Mouse (Mus musculus): ENCODE results near the gene Thap11. TPM values are rescaled to one million over a fixed set of nuclear protein-coding genes. Genes with fewer than 3 reads are reported as not detected.
A peak's percentile ranks its signal among the peaks of the same experiment; 100 is the strongest.
"Not testable (repeated sequence)": the region's sequence is repeated elsewhere in the genome, so short reads cannot be mapped to it uniquely, and the experiment has no call there.

The Thap11 gene
- polyA plus RNA-seq, 1 experiment from 2014 or later: 51.5 TPM

DNA sequence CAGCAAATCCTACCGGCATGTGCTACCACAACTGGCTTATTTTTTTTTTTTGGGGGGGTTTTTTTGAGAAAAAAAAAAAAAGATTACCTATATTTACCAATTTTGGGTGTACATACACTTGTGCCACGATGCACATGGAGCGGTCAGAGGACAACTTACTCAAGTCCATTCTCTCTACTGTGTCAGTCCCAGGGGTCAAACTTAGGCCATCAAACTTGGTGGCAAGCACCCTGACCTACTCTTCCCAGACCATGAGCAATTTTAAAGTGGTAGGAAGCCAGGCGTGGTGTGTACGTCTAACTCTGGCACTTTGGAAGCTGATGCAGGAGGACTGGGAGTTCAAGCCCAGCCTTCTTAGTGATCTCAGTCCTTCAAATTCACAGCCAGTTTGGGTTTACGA lies 41.7 kb upstream of the Thap11 start:
- Histone ChIP-seq H3K4me3 (replicated peaks; ENCODE audit: low read depth, low read length) (no peak overlapping the region), H3K27ac (replicated peaks; ENCODE audit: low read depth, low read length) (no peak overlapping the region), H3K4me2 (ENCODE audit: low read length) (no peak overlapping the region), H3K36me3 (ENCODE audit: control insufficient read depth, insufficient read depth, low read length) (peaks cover 13% of the 10 kb centered on the region; the same call in 1 of the 2 replicates), H3K9ac (replicated peaks; ENCODE audit: low read length) (no peak overlapping the region), H3K9me3 (ENCODE audit: control insufficient read depth, low read length) (no peaks in the 10 kb centered on the region), H3K27me3 (ENCODE audit: control insufficient read depth, insufficient read depth, low read length) (no peaks in the 10 kb centered on the region), H3K4me1 (ENCODE audit: control insufficient read depth, insufficient read depth, low read length) (no peaks in the 10 kb centered on the region)
- ATAC-seq (ENCODE audit: low FRiP score, low TSS enrichment) (no peak), DNase-seq (no peak)
- WGBS: 99% methylated on average over 6 of the region's 6 CpGs

DNA sequence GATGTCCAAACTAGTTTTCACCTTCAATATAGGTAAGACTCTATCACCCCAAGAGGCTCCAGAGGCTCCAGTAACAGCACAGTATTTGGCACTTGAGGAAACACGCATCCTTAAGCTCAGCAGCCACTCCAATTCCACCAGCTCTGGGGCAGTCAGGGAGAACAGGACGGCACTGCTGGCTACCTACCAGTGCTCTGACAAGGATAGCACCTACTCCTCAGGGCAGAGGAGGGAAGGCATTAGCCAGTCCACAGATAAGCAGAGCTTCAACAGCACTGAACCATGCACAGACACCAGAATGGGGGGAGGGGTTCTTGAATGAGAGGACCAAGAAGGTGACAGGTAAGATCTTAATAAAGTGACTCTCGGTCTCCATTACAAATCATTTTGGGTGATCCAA lies 35.3 kb upstream of the Thap11 start:
- DNase-seq: no peak
- Histone ChIP-seq H3K27ac (replicated peaks; ENCODE audit: low read depth, low read length) (no peak overlapping the region), H3K27me3 (ENCODE audit: control insufficient read depth, insufficient read depth, low read length) (no peaks in the 10 kb centered on the region), H3K4me2 (ENCODE audit: low read length) (no peak overlapping the region), H3K36me3 (ENCODE audit: control insufficient read depth, insufficient read depth, low read length) (peaks cover 51% of the 10 kb centered on the region), H3K9ac (replicated peaks; ENCODE audit: low read length) (no peak overlapping the region), H3K4me1 (ENCODE audit: control insufficient read depth, insufficient read depth, low read length) (no peaks in the 10 kb centered on the region), H3K9me3 (ENCODE audit: control insufficient read depth, low read length) (no peaks in the 10 kb centered on the region), H3K4me3 (replicated peaks; ENCODE audit: low read depth, low read length) (no peak overlapping the region)
- no peak for ATAC-seq (ENCODE audit: low FRiP score, low TSS enrichment)
- WGBS: 88% methylated on average over 3 of the region's 3 CpGs

DNA sequence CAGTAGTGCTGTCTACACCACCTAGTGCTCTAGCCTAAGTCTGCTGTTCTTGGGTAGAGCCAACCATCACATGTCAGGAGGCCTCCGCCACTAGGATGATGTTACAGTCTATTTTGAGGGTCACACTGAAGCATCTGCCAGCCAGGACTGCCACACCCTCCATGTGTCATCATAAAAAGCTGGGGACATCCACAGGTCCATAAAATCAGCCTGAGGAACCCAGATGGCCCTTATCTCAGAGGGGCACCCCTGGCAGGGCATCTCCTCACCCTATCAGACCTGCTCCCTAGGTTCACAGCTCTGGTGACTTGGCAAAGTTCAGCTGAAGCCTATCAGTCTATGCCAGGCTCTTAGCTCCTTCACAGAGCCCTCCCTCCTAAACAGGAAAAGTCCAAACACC lies 34.0 kb upstream of the Thap11 start:
- no peak overlapping the region for H3K27ac ChIP-seq (replicated peaks; ENCODE audit: low read depth, low read length)
- no peak for DNase-seq
- no peak for ATAC-seq (ENCODE audit: low FRiP score, low TSS enrichment)
- H3K9me3 ChIP-seq (ENCODE audit: control insufficient read depth, low read length): no peaks in the 10 kb centered on the region
- H3K4me3 ChIP-seq (replicated peaks; ENCODE audit: low read depth, low read length): no peak overlapping the region
- 100% methylated on average over 1 of the region's 1 CpGs for WGBS
- peaks cover 3% of the 10 kb centered on the region for H3K4me1 ChIP-seq (ENCODE audit: control insufficient read depth, insufficient read depth, low read length)
- no peak overlapping the region for H3K9ac ChIP-seq (replicated peaks; ENCODE audit: low read length)
- no peaks in the 10 kb centered on the region for H3K27me3 ChIP-seq (ENCODE audit: control insufficient read depth, insufficient read depth, low read length)
- H3K4me2 ChIP-seq (ENCODE audit: low read length): no peak overlapping the region
- H3K36me3 ChIP-seq (ENCODE audit: control insufficient read depth, insufficient read depth, low read length): peaks cover 57% of the 10 kb centered on the region

DNA sequence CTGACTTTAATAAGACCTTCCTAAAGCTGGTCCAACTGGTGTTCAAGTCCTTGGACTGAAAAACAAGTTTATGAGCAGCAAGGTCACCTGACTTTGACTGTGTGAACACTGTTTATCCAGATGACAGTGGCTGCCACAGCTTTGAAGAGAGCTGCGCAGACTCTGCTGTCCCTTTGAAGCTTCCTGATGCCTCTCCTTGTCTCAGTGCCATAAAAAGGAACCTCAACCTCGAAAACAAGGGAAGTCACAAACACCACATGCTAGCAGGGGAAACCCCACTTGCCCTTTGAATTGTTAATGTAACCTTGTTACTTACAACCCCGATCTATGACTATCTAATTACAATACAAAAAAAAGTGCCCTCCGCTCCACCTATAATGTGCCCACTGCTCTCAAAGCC lies 29.4 kb upstream of the Thap11 start:
- ATAC-seq (ENCODE audit: low FRiP score, low TSS enrichment) (no peak), DNase-seq (no peak)
- Histone ChIP-seq H3K27me3 (ENCODE audit: control insufficient read depth, insufficient read depth, low read length) (no peaks in the 10 kb centered on the region), H3K4me1 (ENCODE audit: control insufficient read depth, insufficient read depth, low read length) (peaks cover 9% of the 10 kb centered on the region), H3K4me3 (replicated peaks; ENCODE audit: low read depth, low read length) (peak overlapping the region; percentile 98; the same call in 1 of the 2 replicates), H3K9me3 (ENCODE audit: control insufficient read depth, low read length) (no peaks in the 10 kb centered on the region), H3K9ac (replicated peaks; ENCODE audit: low read length) (no peak overlapping the region), H3K36me3 (ENCODE audit: control insufficient read depth, insufficient read depth, low read length) (peaks cover 46% of the 10 kb centered on the region), H3K4me2 (ENCODE audit: low read length) (peak overlapping the region; percentile 97), H3K27ac (replicated peaks; ENCODE audit: low read depth, low read length) (no peak overlapping the region)
- WGBS: 86% methylated on average over 4 of the region's 4 CpGs

DNA sequence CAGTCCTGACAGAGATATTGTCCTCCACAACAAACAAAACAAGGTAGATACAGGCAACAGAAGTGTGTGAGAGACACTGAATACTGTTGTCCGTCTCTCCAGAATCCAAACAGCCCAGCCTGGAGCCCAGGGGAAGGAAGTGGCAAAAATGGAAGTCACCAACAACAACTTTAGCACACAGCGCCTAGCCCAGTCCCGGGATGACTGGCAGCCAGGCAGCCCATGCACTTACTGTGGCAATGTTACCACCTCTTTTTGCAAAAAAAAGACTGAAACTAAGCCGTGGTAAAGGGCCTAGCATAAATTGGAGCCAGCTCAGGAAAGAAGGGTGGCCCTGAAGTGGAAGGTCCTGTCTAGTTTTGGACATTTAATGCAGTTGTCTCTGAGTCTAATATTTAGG lies 28.6 kb upstream of the Thap11 start:
- H3K4me2 ChIP-seq (ENCODE audit: low read length): peak overlapping the region; percentile 97
- H3K36me3 ChIP-seq (ENCODE audit: control insufficient read depth, insufficient read depth, low read length): peaks cover 37% of the 10 kb centered on the region
- H3K4me1 ChIP-seq (ENCODE audit: control insufficient read depth, insufficient read depth, low read length): peaks cover 9% of the 10 kb centered on the region
- H3K27me3 ChIP-seq (ENCODE audit: control insufficient read depth, insufficient read depth, low read length): no peaks in the 10 kb centered on the region
- no peaks in the 10 kb centered on the region for H3K9me3 ChIP-seq (ENCODE audit: control insufficient read depth, low read length)
- peak overlapping the region; percentile 84 for H3K9ac ChIP-seq (replicated peaks; ENCODE audit: low read length)
- WGBS: 13% methylated on average over 4 of the region's 4 CpGs
- ATAC-seq (ENCODE audit: low FRiP score, low TSS enrichment): no peak
- H3K4me3 ChIP-seq (replicated peaks; ENCODE audit: low read depth, low read length): peak overlapping the region; percentile 98
- H3K27ac ChIP-seq (replicated peaks; ENCODE audit: low read depth, low read length): peak overlapping the region; percentile 52
- peak; percentile 5 for DNase-seq

DNA sequence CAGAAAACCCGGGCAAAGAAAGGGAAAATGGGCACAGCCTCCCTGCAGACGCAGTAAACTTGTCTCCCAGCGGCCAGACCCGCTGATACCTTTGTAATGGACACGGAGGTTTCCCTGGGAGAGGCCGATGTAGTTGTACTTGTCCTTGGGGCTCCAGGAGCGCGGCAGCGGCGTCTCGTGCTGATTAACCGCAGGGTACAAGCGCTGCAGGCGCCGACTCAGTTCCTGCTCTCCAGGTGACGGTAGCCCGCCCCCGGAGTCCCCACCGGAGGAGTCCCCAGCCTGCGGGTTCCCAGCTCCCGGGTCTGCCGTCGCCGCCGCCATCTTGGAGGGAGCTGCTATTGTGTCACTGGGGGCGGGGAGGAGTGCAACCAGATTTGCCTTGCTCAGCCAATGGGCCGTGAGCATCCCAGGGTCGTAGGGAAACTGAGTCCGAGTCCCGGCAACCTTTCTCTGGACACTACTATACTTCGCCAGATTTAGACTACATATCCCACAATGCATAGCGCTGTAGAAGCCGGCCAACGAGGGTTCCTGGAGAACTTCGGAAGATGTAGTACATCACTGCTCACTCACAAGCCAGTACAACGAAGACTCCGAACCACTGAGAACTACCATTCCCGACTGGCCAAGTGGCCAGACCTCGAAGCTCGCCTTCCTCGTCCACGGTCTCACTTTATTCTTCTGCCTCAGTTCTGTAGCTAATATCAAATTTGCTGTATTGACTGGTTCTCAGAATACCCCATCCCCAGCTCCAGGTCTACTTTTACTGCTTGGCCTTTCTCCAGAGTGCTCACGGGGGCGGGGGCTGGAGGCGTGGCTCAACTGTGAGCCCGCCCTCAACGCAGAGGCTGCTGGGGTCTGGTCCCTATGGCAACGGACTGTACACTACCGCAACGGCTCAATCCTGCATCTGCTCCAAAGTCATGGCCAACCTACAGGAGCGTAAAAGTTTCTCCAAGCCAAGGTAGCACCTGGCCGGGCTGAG lies 27.8 kb upstream of the Thap11 start, which contains the start of the genes Ranbp10 and Tsnaxip1:
TSS of gene Ranbp10 (minus strand) at position 490 of the 988 bp plus-strand sequence.
TSS of gene Tsnaxip1 (plus strand) at position 871 of the 988 bp plus-strand sequence.
- H3K27me3 ChIP-seq (ENCODE audit: control insufficient read depth, insufficient read depth, low read length): no peaks in the 10 kb centered on the region
- H3K36me3 ChIP-seq (ENCODE audit: control insufficient read depth, insufficient read depth, low read length): peaks cover 31% of the 10 kb centered on the region
- H3K9me3 ChIP-seq (ENCODE audit: control insufficient read depth, low read length): no peaks in the 10 kb centered on the region
- H3K9ac ChIP-seq (replicated peaks; ENCODE audit: low read length): peak within 1 kb of the TSS; percentile 84
- H3K4me2 ChIP-seq (ENCODE audit: low read length): peak within 1 kb of the TSS; percentile 97
- H3K4me3 ChIP-seq (replicated peaks; ENCODE audit: low read depth, low read length): peak within 1 kb of the TSS; percentile 98
- peak within 1 kb of the TSS; percentile 52 for H3K27ac ChIP-seq (replicated peaks; ENCODE audit: low read depth, low read length)
- ATAC-seq (ENCODE audit: low FRiP score, low TSS enrichment) (peak; percentile 99), DNase-seq (peak; percentile 99)
- WGBS: under 1% methylated on average over 52 of the region's 52 CpGs
- peaks cover 9% of the 10 kb centered on the region for H3K4me1 ChIP-seq (ENCODE audit: control insufficient read depth, insufficient read depth, low read length)

DNA sequence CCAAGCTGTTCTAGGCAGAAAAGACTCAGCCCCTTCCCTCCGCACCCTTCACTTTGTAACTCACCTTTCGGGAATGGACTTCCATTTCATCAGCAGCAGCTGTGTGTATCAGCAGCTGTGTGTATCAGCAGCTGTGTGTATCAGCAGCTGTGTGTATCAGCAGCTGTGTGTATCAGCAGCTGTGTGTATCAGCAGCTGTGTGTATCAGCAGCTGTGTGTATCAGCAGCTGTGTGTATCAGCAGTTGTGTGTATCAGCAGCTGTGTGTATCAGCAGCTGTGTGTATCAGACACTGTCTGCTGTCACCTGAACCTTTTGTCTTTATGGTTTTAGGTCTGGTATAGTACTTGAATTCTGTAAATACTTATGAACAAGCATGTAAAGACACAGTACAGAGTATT lies 21.2 kb upstream of the Thap11 start:
- H3K27ac ChIP-seq (replicated peaks; ENCODE audit: low read depth, low read length); ATAC-seq (ENCODE audit: low FRiP score, low TSS enrichment): not testable (repeated sequence)

DNA sequence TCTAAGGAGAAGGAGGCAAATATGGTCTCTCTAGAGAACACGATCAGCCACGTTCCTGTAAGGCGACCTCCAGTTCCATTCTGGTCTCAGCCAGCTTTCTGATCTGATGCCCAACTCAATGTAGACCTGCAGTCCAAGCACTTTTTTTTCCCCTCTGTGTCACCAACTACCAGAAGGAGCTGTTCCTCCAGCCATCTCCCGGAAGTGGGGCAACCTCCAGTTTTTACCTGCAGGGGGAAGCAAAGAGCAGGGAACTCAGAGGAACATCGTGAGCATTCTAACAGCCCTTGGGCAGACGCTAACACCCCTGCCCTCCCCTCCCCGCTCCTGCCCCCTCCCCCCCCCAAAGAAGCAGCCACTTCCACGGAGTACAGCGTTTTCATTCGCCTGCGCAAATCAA lies 19.6 kb upstream of the Thap11 start:
- ATAC-seq (ENCODE audit: low FRiP score, low TSS enrichment) (no peak), DNase-seq (peak; percentile 25)
- Histone ChIP-seq H3K4me2 (ENCODE audit: low read length) (no peak overlapping the region), H3K27me3 (ENCODE audit: control insufficient read depth, insufficient read depth, low read length) (no peaks in the 10 kb centered on the region), H3K27ac (replicated peaks; ENCODE audit: low read depth, low read length) (no peak overlapping the region), H3K4me1 (ENCODE audit: control insufficient read depth, insufficient read depth, low read length) (no peaks in the 10 kb centered on the region), H3K36me3 (ENCODE audit: control insufficient read depth, insufficient read depth, low read length) (no peaks in the 10 kb centered on the region), H3K9me3 (ENCODE audit: control insufficient read depth, low read length) (no peaks in the 10 kb centered on the region), H3K4me3 (replicated peaks; ENCODE audit: low read depth, low read length) (no peak overlapping the region), H3K9ac (replicated peaks; ENCODE audit: low read length) (no peak overlapping the region)
- 30% methylated on average over 11 of the region's 11 CpGs for WGBS

More for the DNA sequence above, 21.2 kb upstream of the Thap11 start:
- H3K27me3 ChIP-seq (ENCODE audit: control insufficient read depth, insufficient read depth, low read length); H3K9me3 ChIP-seq (ENCODE audit: control insufficient read depth, low read length); H3K4me1 ChIP-seq (ENCODE audit: control insufficient read depth, insufficient read depth, low read length); H3K36me3 ChIP-seq (ENCODE audit: control insufficient read depth, insufficient read depth, low read length); H3K4me2 ChIP-seq (ENCODE audit: low read length); DNase-seq; H3K4me3 ChIP-seq (replicated peaks; ENCODE audit: low read depth, low read length); H3K9ac ChIP-seq (replicated peaks; ENCODE audit: low read length): not testable (repeated sequence)
- WGBS: 83% methylated on average over 2 of the region's 2 CpGs

All from midbrain, embryonic 14.5 days (tissue).